Mouse (Mus musculus) stomach, embryonic 16.5 days (tissue): Measurements from ENCODE around the gene Cnn2. TPM values are rescaled to one million over a fixed set of nuclear protein-coding genes. Genes with fewer than 3 reads are reported as not detected.

Experiments
- ATAC-seq: fragments of 200-750 bp; cut with Nextera tagmentation; 2 replicates; pipeline ENCODE4 v1.8.0; 2017; ENCODE audit warnings: moderate number of reproducible peaks, moderate TSS enrichment; ENCODE audit not compliant: insufficient read depth, low FRiP score
- H3K27ac ChIP-seq: fragments of 300-500 bp; sonication (generic); 2 replicates; pipeline ENCODE4 v1.5.1; 2014; ENCODE audit warnings: low read length
- H3K27me3 ChIP-seq: fragments of 300-500 bp; sonication (generic); 2 replicates; pipeline ENCODE4 v1.6.1; 2014; ENCODE audit warnings: low read length, control low read depth, mixed read lengths; ENCODE audit not compliant: control insufficient read depth, insufficient read depth
- H3K36me3 ChIP-seq: fragments of 300-500 bp; sonication (generic); 2 replicates; pipeline ENCODE4 v1.6.1; 2014; ENCODE audit warnings: low read length; ENCODE audit not compliant: control insufficient read depth, insufficient read depth
- H3K4me1 ChIP-seq: fragments of 300-500 bp; sonication (generic); 2 replicates; pipeline ENCODE4 v1.6.1; 2014; ENCODE audit warnings: low read length, control low read depth, mixed read lengths; ENCODE audit not compliant: control insufficient read depth, insufficient read depth
- H3K4me2 ChIP-seq: fragments of 300-500 bp; sonication (generic); 2 replicates; pipeline ENCODE4 v1.6.1; 2014; ENCODE audit warnings: low read depth, low read length, mixed read lengths
- H3K4me3 ChIP-seq: fragments of 300-500 bp; sonication (generic); replicated peaks from 2 replicates; pipeline ENCODE4 v1.5.1; 2014; ENCODE audit warnings: mild to moderate bottlenecking, low read length
- H3K9ac ChIP-seq: fragments of 300-500 bp; sonication (generic); 2 replicates; pipeline ENCODE4 v1.6.1; 2014; ENCODE audit warnings: low read length
- H3K9me3 ChIP-seq: fragments of 300-500 bp; sonication (generic); replicated peaks from 2 replicates; pipeline ENCODE4 v1.6.1; 2016; ENCODE audit warnings: low read length, control low read depth; ENCODE audit not compliant: control insufficient read depth
- WGBS: fragments of 180-500 bp; shearing (Covaris S2); extraction: QIAGEN DNeasy Blood & Tissue Kit; methylation state at CpG from one replicate; pipeline ENCODE4 v1.1.7; 2014; 5-methylcytosine and 5-hydroxymethylcytosine counted together
- polyA plus RNA-seq: library from polyadenylated mRNA; unstranded; fragments of >200 nt; fragmentation: Nextera tagmentation; extraction: Ambion mirVana; gene quantifications from 2 replicates; pipeline ENCODE4 v1.2.1, GENCODE M21; 2015

Cnn2 gene
- polyA plus RNA-seq, 1 experiment from 2014 or later: 333 TPM

DNA sequence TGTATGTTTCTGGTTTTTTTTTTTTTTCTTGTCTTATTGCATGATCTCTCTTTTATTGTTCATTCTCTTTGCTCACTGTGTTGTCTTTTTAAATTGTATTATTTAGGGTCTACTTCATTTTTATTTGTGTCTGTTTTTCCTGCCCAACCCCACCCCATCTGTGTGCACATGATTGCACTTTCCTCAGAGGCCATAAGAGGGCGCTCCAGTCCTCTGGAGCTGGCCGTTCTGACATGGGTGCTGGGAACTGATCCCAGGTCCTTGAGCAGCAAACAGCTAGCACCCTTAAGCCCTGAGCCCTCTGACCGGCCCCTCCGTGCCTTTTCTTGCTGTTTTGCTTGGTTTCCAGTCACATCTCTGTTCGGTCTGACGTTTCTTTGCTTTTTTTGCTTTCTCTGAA, 3.2 kb downstream of the Cnn2 start:
- Histone ChIP-seq H3K9ac (peak overlapping the region; percentile 43; the same call in 1 of the 2 replicates), H3K4me3 (peak overlapping the region; percentile 35; the same call in 1 of the 2 replicates), H3K27ac (no peak overlapping the region), H3K36me3 (peaks cover 27% of the 10 kb centered on the region), H3K4me1 (peaks cover 21% of the 10 kb centered on the region), H3K9me3 (peaks cover 6% of the 10 kb centered on the region; the same call in 1 of the 2 replicates), H3K27me3 (no peaks in the 10 kb centered on the region), H3K4me2 (peak overlapping the region; percentile 90)
- no peak for ATAC-seq
- 85% methylated on average over 6 of the region's 6 CpGs for WGBS

DNA sequence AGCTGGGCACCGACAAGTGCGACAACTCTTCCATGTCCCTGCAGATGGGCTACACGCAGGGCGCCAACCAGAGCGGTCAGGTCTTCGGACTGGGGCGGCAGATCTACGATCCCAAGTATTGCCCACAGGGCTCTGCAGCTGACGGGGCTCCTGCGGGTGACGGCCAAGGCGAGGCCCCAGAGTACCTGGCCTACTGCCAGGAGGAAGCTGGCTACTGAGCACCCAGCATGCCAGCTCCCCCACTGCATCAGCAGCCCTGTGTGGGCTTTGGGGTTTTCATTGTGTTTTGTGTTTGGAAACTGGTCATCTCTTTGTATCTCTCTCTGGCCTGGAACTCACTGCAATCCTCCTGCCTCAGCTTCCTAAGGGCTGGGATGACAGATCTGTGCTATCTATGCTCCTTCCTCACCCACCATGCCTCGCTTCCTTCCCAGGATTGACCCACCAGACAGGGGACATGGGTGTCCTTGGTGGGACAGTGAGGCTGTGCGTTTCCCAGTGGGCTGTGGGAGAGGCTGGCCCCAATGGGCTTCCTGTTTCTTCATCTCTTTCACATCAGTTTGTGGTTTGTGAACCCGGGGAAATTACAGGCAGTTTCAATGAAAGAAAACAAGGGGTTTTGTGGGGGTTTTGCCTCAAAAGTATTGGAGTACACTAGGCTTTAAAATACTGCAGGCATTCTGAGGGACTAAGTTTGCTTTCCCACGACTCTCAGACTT, 6.2 kb downstream of the Cnn2 start:
- Histone ChIP-seq H3K36me3 (peaks cover 27% of the 10 kb centered on the region), H3K4me2 (no peak overlapping the region), H3K9me3 (peaks cover 6% of the 10 kb centered on the region; the same call in 1 of the 2 replicates), H3K27me3 (no peaks in the 10 kb centered on the region), H3K27ac (no peak overlapping the region), H3K4me3 (no peak overlapping the region), H3K4me1 (peaks cover 17% of the 10 kb centered on the region), H3K9ac (no peak overlapping the region)
- WGBS: 80% methylated on average over 16 of the region's 16 CpGs
- no peak for ATAC-seq

GRCm38 (mm10) chr10:79995636-79996035, 7.3 kb downstream of the Cnn2 start:
- Histone ChIP-seq H3K4me2 (no peak overlapping the region), H3K9ac (no peak overlapping the region), H3K27ac (peak overlapping the region; percentile 13; the same call in 1 of the 2 replicates), H3K4me1 (peaks cover 14% of the 10 kb centered on the region), H3K4me3 (no peak overlapping the region), H3K9me3 (peaks cover 6% of the 10 kb centered on the region; the same call in 1 of the 2 replicates), H3K27me3 (no peaks in the 10 kb centered on the region), H3K36me3 (peaks cover 27% of the 10 kb centered on the region)
- WGBS: 78% methylated on average over 1 of the region's 1 CpGs
- no peak for ATAC-seq

DNA sequence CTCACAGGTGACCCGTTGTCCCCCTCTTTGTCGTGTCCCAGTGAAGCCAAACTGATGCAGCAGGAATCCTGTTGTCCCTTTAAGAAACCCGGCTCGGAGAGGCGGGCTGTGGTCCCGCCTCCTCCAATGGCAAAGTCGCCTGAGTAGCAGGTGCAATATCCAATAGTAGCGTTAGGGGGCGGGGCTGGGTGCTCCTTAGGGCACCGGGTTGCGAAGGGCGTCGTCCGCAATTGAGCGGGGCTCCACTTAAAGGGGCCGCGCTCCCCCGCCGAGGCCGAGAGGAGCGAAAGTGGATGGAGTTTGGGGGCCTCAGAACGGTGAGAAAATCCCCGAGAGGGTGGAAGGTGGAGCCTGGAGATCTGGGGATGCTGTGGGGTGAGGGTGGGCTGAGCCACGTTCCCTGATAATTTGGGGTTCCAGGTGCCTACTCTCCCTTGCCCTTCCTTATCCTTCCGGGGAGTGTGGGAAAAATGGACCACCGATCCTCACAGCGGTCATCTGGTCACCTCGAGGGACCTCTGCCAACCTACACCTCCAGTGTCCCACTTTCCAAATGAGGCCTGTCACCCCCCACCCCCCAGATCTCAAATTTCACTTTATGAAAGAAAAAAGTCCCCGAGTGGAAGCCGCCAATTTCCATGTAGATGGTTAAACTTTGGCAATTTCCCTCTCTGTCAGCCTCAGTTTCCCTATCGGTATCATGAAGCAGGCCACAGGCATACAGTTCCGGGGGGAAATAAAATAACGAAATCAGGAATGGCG, 8.1 kb downstream of the Cnn2 start, which contains the start of gene Abca7:
TSS of gene Abca7 (plus strand) at position 223 of the 762 bp plus-strand sequence.
- peak within 1 kb of the TSS; percentile 88 for H3K4me2 ChIP-seq
- no peaks in the 10 kb centered on the region for H3K27me3 ChIP-seq
- H3K4me1 ChIP-seq: peaks cover 14% of the 10 kb centered on the region
- H3K9ac ChIP-seq: peak within 1 kb of the TSS; percentile 72
- under 1% methylated on average over 34 of the region's 34 CpGs for WGBS
- peak within 1 kb of the TSS; percentile 50 for H3K4me3 ChIP-seq
- peak; percentile 91 for ATAC-seq
- H3K36me3 ChIP-seq: peaks cover 20% of the 10 kb centered on the region
- H3K27ac ChIP-seq: peak within 1 kb of the TSS; percentile 63
- H3K9me3 ChIP-seq: peaks cover 3% of the 10 kb centered on the region; the same call in 1 of the 2 replicates

- WGBS: under 1% methylated on average over 35 of the region's 35 CpGs
Observed at GRCm38 (mm10) chr10:79997034-79997760, 8.8 kb downstream of the Cnn2 start.

DNA sequence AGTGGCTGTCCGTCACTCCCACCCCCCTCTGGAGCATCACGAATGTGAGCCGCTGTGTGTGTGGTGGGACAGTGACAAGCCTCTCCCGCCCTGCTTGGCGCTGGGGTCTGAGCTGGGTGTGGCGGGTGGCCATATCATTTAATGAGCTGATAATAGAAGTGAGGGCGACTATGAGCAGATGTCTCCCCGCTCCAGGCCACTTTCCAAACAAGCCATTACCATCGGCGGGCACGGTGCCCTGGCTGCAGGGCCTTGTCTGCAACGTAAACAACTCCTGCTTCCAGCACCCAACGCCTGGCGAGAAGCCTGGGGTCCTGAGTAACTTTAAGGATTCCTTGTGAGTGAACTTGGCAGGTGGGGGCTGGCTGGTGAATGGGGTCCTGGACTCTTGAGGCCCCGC, 9.4 kb downstream of the Cnn2 start:
- H3K4me3 ChIP-seq: peak overlapping the region; percentile 50
- peak overlapping the region; percentile 29; the same call in 1 of the 2 replicates for H3K9ac ChIP-seq
- WGBS: 10% methylated on average over 15 of the region's 15 CpGs
- no peak for ATAC-seq
- peak overlapping the region; percentile 63; the same call in 1 of the 2 replicates for H3K27ac ChIP-seq
- peaks cover 14% of the 10 kb centered on the region for H3K4me1 ChIP-seq
- peaks cover 9% of the 10 kb centered on the region for H3K36me3 ChIP-seq
- H3K27me3 ChIP-seq: no peaks in the 10 kb centered on the region
- peak overlapping the region; percentile 88 for H3K4me2 ChIP-seq
- no peaks in the 10 kb centered on the region for H3K9me3 ChIP-seq

More at GRCm38 (mm10) chr10:79997034-79997760, 8.8 kb downstream of the Cnn2 start:
- H3K36me3 ChIP-seq: peaks cover 13% of the 10 kb centered on the region
- peak overlapping the region; percentile 50 for H3K4me3 ChIP-seq
- ATAC-seq: peak; percentile 45
- H3K9ac ChIP-seq: peak overlapping the region; percentile 72
- H3K27me3 ChIP-seq: no peaks in the 10 kb centered on the region
- no peaks in the 10 kb centered on the region for H3K9me3 ChIP-seq
- H3K4me2 ChIP-seq: peak overlapping the region; percentile 88
- peaks cover 14% of the 10 kb centered on the region for H3K4me1 ChIP-seq
- peak overlapping the region; percentile 63 for H3K27ac ChIP-seq

GRCm38 (mm10) chr10:80001945-80002344, 13.6 kb downstream of the Cnn2 start:
- Histone ChIP-seq H3K27ac (peak overlapping the region; percentile 35), H3K4me2 (no peak overlapping the region), H3K4me3 (no peak overlapping the region), H3K4me1 (peaks cover 24% of the 10 kb centered on the region), H3K9me3 (no peaks in the 10 kb centered on the region), H3K27me3 (no peaks in the 10 kb centered on the region), H3K36me3 (no peaks in the 10 kb centered on the region), H3K9ac (no peak overlapping the region)
- WGBS: 57% methylated on average over 9 of the region's 9 CpGs
- ATAC-seq: peak; percentile 35; the same call in 1 of the 2 replicates

DNA sequence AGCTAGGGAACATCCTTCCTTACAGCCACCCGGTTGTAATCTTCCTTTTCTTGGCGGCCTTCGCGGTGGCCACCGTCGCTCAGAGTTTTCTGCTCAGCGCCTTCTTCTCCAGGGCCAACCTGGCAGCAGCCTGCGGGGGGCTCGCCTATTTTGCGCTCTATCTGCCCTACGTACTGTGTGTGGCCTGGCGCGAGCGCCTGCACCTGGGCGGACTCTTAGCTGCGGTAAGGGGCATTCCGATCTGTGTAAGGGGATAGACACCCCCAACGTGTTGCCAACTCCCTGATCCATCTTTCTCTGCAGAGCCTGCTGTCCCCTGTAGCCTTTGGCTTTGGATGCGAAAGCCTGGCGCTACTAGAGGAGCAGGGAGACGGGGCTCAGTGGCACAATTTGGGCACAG, 14.4 kb downstream of the Cnn2 start:
- Histone ChIP-seq H3K9me3 (no peaks in the 10 kb centered on the region), H3K27ac (no peak overlapping the region), H3K4me3 (no peak overlapping the region), H3K9ac (peak overlapping the region; percentile 41), H3K27me3 (no peaks in the 10 kb centered on the region), H3K36me3 (no peaks in the 10 kb centered on the region), H3K4me2 (no peak overlapping the region), H3K4me1 (peaks cover 19% of the 10 kb centered on the region)
- ATAC-seq: no peak
- WGBS: 37% methylated on average over 21 of the region's 21 CpGs
